Mouse (Mus musculus): Measurements from ENCODE around the gene Clic1. TPM values are rescaled to one million over a fixed set of nuclear protein-coding genes. Genes with fewer than 3 reads are reported as not detected.
"Not testable (repeated sequence)": the region's sequence is repeated elsewhere in the genome, so short reads cannot be mapped to it uniquely, and the experiment has no call there.

Clic1 gene
- polyA plus RNA-seq, 1 experiment from 2014 or later, result 157 TPM

DNA sequence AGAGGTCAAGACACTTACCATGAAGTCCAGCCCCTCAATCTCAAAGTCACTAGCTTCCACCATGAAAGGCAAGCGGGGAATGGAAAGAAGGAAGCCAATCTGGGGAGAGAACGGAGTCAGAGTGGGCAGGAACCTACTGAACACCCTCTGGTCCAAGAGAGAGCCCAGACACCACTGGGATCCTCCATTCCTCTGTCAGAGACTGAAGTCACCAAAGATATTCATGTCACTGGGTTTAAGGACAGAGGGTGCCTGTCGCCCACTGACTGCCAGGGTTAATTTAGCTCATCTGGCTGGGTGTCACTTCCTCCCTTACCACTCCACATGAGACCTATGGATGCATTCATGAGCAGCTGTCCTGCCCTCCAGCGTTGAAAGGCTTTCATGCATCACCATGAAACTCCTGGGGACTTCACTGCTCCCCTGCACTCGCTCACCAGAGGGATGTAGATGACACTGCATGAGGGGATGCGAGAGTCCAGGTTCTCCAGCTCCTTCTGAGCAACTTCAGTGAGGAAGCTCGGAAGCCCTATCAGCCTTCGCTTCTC is 17.4 kb upstream of the Clic1 start:
- no peaks in the 10 kb centered on the region for H3K27me3 ChIP-seq
- 76% methylated on average over 8 of the region's 8 CpGs for WGBS
- H3K4me1 ChIP-seq, result peaks cover 15% of the 10 kb centered on the region
- no peak overlapping the region for H3K4me3 ChIP-seq
- no peak overlapping the region for H3K9ac ChIP-seq
- H3K27ac ChIP-seq, result no peak overlapping the region; the same call in 1 of the 2 replicates
- no peaks in the 10 kb centered on the region for H3K36me3 ChIP-seq
- H3K9me3 ChIP-seq (replicated peaks), result no peaks in the 10 kb centered on the region
- no peak for ATAC-seq (ENCODE audit: low FRiP score)
- no peak overlapping the region for H3K4me2 ChIP-seq (replicated peaks)

DNA sequence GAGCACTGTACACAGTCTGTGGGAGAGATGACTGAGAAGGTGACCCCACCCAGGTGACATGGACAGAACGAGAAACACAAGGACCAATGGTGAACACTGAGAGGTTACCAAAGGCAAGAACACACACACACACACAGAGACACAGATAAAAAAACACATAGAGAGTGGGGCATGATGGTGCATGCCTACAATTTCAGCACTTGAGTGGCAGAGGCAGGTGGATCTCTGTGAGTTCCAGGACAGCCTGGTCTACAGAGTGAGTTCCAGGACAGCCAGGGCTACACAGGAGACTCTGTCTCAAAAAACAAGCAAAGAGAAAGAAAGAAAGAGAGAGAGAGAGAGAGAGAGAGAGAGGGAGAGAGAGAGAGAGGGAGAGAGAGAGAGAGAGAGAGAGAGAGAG is 16.1 kb upstream of the Clic1 start:
- not testable (repeated sequence) for ATAC-seq (ENCODE audit: low FRiP score); H3K4me1 ChIP-seq; H3K4me3 ChIP-seq; H3K27me3 ChIP-seq; H3K9ac ChIP-seq; H3K4me2 ChIP-seq (replicated peaks); H3K9me3 ChIP-seq (replicated peaks); H3K27ac ChIP-seq; H3K36me3 ChIP-seq
- WGBS, result 72% methylated on average over 1 of the region's 1 CpGs

DNA sequence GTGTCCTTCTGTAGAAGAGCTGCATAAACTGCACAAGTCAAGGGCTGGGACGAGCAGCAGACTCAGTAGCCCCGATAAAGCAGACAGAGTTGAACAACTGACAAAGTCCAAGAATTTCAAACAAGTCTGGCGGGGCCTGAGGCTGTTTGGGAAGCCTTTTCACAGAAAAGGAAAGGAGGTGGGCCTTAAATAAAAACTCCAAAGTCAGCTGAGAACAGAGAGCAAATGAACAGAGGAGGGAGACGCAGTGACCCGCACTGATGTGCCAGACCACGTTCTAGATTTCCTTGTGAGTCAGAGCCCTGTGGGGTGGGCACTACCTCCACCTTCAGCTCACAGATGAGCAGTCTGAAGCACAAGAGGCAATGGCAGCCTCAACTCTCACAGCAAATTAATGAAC is 14.9 kb upstream of the Clic1 start:
- Histone ChIP-seq H3K36me3 (no peaks in the 10 kb centered on the region), H3K27me3 (no peaks in the 10 kb centered on the region), H3K9ac (no peak overlapping the region), H3K4me1 (peaks cover 6% of the 10 kb centered on the region), H3K27ac (no peak overlapping the region), H3K9me3 (replicated peaks) (no peaks in the 10 kb centered on the region), H3K4me3 (no peak overlapping the region), H3K4me2 (replicated peaks) (no peak overlapping the region)
- no peak for ATAC-seq (ENCODE audit: low FRiP score)
- 86% methylated on average over 6 of the region's 6 CpGs for WGBS

DNA sequence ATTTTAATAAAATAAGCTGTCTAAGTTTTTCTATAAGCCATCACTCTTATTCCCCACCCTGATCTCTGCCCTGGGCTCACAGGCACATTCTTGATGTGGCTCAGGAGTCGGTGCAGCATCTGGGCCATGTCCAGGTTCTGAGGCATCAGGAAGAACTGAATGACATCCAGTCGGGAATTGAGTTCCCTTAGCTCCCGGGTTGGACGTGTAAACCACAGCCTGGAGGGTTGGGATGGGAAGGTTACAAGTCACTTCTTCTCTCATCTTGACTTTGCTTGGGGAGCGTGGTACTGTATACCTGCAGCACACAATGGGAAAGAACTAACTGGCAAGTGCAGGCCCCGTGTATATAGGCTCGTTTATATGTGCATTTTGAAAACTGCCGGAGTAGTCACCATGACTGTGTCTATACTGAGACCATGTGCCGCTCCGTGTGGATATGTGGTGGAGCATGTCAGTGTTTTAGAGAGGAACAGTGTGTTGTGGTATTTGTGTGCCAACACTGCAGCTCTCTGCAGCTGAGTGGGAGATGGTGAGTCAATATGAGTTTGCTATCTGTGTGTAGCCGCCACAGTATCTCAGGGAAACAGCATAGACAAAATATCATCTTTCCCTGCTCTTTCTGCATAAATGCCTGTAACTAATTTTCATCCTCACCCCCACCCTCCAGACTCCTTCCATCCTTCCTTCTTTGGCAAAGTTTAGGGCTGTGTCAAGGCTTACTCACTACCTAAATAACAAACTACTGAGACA is 10.5 kb upstream of the Clic1 start:
- WGBS, result 88% methylated on average over 11 of the region's 11 CpGs
- no peaks in the 10 kb centered on the region for H3K36me3 ChIP-seq
- H3K4me2 ChIP-seq (replicated peaks), result no peak overlapping the region
- no peak overlapping the region for H3K27ac ChIP-seq
- no peaks in the 10 kb centered on the region for H3K27me3 ChIP-seq
- ATAC-seq (ENCODE audit: low FRiP score), result no peak
- H3K9me3 ChIP-seq (replicated peaks), result no peaks in the 10 kb centered on the region
- H3K9ac ChIP-seq, result no peak overlapping the region
- no peaks in the 10 kb centered on the region for H3K4me1 ChIP-seq
- no peak overlapping the region for H3K4me3 ChIP-seq

DNA sequence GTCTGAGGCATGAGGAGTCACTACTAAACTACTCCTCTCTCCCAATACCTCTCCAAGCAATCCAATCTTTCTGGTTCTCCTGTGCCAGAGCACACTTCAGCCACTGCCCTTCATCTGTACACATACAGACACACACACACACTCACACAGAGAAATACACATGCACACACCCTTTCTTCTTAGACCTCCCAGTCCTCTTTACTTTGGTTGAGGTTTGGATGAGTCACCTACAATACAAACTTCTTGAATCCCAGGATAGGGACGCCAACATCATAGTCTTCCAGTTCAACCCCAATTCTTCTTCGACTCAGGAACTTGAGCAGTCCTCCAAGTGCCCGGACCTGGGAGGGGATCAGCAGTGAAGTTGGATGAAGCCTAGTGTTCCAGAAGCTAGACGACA is 6.0 kb upstream of the Clic1 start:
- no peak overlapping the region for H3K27ac ChIP-seq
- 94% methylated on average over 4 of the region's 4 CpGs for WGBS
- H3K9me3 ChIP-seq (replicated peaks), result no peaks in the 10 kb centered on the region
- H3K9ac ChIP-seq, result no peak overlapping the region
- ATAC-seq (ENCODE audit: low FRiP score), result no peak
- H3K4me2 ChIP-seq (replicated peaks), result no peak overlapping the region
- H3K4me3 ChIP-seq, result no peak overlapping the region
- H3K4me1 ChIP-seq, result peaks cover 26% of the 10 kb centered on the region
- H3K36me3 ChIP-seq, result no peaks in the 10 kb centered on the region
- no peaks in the 10 kb centered on the region for H3K27me3 ChIP-seq

DNA sequence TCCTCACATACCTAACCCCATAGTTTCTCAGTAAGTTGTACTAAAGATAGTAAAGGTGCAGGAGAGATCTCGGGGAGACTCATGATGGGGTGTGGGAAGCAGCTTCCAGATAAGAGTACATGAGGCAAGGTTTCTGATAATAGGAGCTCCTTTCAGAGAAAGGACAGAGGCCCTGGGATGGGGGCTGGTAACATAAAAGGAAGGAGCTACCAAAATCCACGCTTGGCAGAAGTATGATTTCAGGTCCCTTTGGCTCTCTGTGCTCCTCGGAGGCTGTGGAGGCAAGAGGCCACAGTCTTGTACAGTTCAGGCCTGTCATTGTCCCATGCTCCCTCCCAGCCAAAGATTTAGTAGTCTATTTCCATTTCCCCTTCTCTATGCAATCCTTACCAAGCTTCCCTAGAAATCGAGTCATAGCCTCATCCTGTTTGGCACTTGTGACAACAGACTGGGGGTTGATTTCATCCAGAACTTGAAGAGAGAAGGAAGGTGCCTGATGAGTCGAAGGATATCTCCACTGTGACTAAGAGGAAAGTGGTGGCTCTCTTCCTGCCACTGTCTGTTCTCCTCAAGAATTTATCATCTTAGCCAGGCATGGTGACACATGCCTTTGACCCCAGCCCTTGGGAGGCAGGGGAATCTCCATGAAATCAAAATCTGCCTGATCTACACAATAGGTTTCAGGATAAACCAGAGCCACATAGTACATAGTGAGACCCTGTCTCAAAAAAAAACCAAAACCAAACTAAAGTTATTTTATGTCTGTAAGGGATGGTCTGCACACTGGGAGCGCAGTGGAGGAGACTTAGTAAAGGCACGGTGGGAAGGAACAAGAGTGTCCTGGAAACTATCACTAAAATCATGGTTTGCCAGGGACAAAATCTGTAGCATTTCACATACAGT is 4.6 kb upstream of the Clic1 start:
- no peak for ATAC-seq (ENCODE audit: low FRiP score)
- Histone ChIP-seq H3K9me3 (replicated peaks) (no peaks in the 10 kb centered on the region), H3K36me3 (no peaks in the 10 kb centered on the region), H3K27ac (no peak overlapping the region), H3K27me3 (no peaks in the 10 kb centered on the region), H3K4me2 (replicated peaks) (peak overlapping the region; percentile 97), H3K4me3 (peak overlapping the region; percentile 53), H3K9ac (peak overlapping the region; percentile 81), H3K4me1 (peaks cover 38% of the 10 kb centered on the region)
- WGBS, result 84% methylated on average over 7 of the region's 7 CpGs

DNA sequence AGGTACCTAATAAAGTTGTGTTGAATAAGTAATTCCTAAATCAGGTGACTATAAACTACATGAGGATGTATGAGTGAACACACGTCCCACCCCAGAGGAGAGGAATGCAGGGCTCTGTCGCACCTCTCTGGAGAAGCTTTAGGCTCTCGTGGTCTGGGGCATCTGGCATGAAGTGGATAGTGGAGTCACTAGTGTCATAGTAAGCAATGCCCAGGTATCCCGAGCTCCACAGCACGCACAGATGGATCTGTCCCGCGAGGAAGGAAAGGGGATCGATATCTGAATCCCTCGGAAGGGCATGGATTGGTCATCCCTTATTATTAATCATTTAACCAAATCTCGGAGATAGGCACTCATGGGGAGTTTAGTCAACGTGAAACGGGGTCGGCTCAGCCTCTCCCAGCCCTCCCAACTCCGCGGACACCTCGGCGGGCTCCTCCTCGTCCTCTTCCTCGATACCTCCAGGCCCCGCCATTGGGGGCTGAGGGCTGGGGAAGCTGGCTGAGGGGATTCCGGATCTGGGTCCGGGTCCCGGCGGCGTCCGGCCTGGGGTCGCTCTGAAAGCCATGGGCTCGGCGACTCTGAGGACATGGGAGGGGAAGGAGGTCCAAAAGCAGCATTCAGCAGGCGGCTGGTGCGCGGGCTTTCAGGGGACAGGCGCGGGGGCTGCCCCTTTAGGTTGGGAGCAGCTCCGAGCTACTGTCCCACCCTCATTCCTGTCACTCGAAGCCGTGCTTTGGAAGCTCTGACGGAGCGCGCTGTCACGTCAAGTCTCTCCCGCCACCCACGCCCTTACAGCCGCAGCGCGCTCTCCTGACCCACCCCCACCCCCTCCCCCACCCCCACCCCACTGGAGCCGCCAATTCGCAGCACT is 3.7 kb upstream of the Clic1 start:
- WGBS, result 7% methylated on average over 43 of the region's 48 CpGs

DNA sequence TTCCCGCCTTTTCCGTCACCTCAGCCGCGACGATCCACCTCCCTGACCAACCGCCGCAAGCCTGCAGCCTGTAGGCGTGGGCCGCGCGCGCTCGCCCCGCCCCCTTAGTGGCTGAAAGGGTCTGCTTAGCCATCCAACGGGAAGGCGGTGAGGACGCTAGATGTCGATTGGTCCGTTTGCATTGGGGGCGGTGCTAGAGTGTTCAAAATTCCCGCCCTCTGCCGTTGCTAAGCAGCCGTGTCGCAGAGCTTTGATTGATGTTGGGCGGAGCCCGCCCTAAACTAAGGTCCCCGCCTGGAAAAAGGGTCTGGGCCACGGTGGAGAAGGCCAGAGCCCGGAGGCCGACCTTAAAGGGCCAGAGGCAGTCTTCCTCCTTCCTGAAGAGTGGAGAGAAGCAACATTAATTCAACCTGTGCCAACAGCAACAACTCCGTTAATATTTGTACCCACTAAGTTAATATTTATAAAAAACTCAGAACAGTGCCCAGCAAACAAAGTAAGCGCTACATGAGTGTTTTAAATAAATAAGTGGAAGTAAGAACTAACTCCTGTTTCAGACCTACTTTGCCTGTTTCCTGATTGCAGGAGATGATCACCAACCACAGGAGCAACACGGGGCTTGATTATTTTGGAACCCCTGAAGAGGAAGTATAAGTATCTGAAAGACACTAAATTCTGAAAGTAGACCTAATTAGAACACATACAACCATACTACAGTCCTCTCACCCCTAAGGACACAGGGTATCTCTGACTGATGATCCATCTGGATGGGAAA is 2.9 kb upstream of the Clic1 start, which contains the start of gene Msh5:
Msh5 (minus strand) TSS at position 65 of the 775 bp plus-strand sequence.
- Histone ChIP-seq H3K4me3 (peak within 1 kb of the TSS; percentile 53), H3K27me3 (no peaks in the 10 kb centered on the region), H3K4me1 (peaks cover 48% of the 10 kb centered on the region), H3K36me3 (no peaks in the 10 kb centered on the region), H3K9ac (peak within 1 kb of the TSS; percentile 81), H3K9me3 (replicated peaks) (no peaks in the 10 kb centered on the region), H3K4me2 (replicated peaks) (peak within 1 kb of the TSS; percentile 97), H3K27ac (peak within 1 kb of the TSS; percentile 62)
- ATAC-seq (ENCODE audit: low FRiP score), result peak; percentile 98
- WGBS, result 3% methylated on average over 33 of the region's 33 CpGs

More for the DNA sequence above, 3.7 kb upstream of the Clic1 start:
- no peaks in the 10 kb centered on the region for H3K36me3 ChIP-seq
- H3K4me1 ChIP-seq, result peaks cover 42% of the 10 kb centered on the region
- no peaks in the 10 kb centered on the region for H3K27me3 ChIP-seq
- H3K9me3 ChIP-seq (replicated peaks), result no peaks in the 10 kb centered on the region
- peak overlapping the region; percentile 53 for H3K4me3 ChIP-seq
- peak overlapping the region; percentile 81 for H3K9ac ChIP-seq
- peak overlapping the region; percentile 97 for H3K4me2 ChIP-seq (replicated peaks)
- peak; percentile 68 for ATAC-seq (ENCODE audit: low FRiP score)
- peak overlapping the region; percentile 62 for H3K27ac ChIP-seq

DNA sequence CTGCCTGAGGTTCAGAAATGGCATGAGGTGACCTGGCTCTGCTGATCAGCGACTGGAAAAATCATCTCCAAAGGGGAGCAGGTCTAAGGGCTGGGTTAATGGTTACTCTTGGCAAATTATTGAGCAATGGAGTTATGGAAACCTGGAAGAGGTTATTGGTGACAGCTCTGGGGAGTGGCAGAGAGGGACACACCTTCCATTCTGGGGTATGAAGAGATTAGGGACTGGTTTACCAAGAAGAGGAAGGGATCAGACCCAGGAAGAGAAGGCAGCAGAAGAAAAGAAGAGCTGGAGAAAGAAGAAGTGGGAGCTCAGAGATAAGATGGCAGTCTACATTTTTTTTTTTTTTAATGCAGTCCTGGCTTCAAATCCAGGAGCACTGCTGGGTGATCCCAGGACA is 2.1 kb upstream of the Clic1 start:
- 0 out of 2 replicates have a peak overlapping the region, but pooled peaks have one; percentile 62 for H3K27ac ChIP-seq
- ATAC-seq (ENCODE audit: low FRiP score), result no peak
- peaks cover 54% of the 10 kb centered on the region for H3K4me1 ChIP-seq
- no peak overlapping the region for H3K9ac ChIP-seq
- no peaks in the 10 kb centered on the region for H3K9me3 ChIP-seq (replicated peaks)
- no peak overlapping the region for H3K4me3 ChIP-seq
- H3K27me3 ChIP-seq, result no peaks in the 10 kb centered on the region
- H3K36me3 ChIP-seq, result no peaks in the 10 kb centered on the region
- WGBS, result 41% methylated on average over 1 of the region's 1 CpGs
- H3K4me2 ChIP-seq (replicated peaks), result no peak overlapping the region

DNA sequence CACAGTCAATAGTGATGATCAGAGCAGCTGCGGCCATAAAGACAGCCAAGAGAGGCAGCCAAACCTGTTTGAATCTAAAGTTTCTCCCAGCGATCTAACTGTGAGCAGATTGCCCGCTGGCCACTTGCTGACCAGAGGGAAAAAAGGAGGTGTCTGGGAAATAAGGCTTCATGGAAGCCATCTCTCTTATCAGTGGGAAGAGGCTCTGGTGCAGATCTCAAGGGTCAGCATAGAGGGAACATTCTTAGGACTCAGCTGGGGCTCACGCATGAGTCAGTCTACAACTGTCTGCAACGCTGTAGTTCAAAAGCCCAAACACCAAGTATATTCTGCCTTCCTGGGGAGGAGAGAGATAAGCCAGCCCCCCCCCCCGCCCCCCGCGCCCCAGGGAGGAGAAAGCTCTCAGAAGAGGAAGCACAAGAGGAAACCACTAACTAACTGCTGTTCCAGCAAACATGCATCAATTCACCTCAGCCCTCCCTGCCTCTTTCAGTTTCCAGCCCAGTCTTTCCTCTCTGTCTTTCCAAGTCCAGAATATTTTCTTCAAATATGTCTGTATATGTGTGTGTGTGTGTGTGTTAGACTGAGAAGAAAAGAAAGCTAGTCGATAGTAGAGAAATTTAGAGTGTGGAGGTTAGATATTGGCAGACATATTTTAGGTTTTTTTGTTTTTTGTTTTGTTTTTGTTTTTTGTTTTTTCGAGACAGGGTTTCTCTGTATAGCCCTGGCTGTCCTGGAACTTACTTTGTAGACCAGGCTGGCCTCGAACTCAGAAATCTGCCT is 1.4 kb upstream of the Clic1 start:
- H3K4me2 ChIP-seq (replicated peaks), result 0 out of 2 replicates have a peak overlapping the region, but pooled peaks have one; percentile 11
- H3K9me3 ChIP-seq (replicated peaks), result no peaks in the 10 kb centered on the region
- H3K4me1 ChIP-seq, result peaks cover 56% of the 10 kb centered on the region
- 37% methylated on average over 11 of the region's 11 CpGs for WGBS
- no peak overlapping the region for H3K4me3 ChIP-seq
- H3K27me3 ChIP-seq, result no peaks in the 10 kb centered on the region
- no peak for ATAC-seq (ENCODE audit: low FRiP score)
- no peaks in the 10 kb centered on the region for H3K36me3 ChIP-seq
- H3K9ac ChIP-seq, result no peak overlapping the region
- peak overlapping the region; percentile 62 for H3K27ac ChIP-seq
